In the genomic region with DNA sequence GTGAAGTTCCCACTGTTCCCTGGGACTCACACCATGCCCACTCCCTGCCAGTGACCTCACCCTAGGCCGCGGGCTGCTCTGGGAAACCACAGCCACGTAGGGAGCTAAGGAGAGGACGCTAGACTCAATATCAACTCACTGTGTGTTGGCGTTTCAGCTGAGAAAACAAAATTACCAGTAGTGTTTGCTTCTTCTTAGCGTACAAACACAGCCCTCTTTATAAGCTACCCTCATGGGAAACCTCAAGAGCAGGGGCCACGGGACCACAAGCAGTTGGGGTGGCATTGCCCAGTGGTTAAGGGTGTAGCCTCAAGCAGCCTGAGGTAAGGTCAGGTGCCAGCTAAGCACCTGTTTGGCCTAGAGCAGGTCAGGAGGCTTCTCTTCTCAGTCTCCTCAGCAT, we compare ENCODE assay signal across 22 mouse cellular contexts.
A peak's percentile ranks its signal among the peaks of the same experiment; 100 is the strongest.
DNase-seq lines count a peak whose midpoint lies in the region; ATAC-seq and TF ChIP-seq lines count a peak whose summit lies in the region.
"Had no signal": no experiment of that assay in that cellular context is flagged by ENCODE, and none has a peak within 500 bp of the region (broad histone marks: within the 10 kb centered on the region; RNA-seq: fewer than 3 reads in every experiment).

No protein-coding gene starts in this region.

- H3K4me2 ChIP-seq in lung, postnatal 0 days (replicated peaks; ENCODE audit: low read depth, low read length): no peak overlapping the region

- no peaks in the 10 kb centered on the region for H3K36me3 ChIP-seq in lung, postnatal 0 days (ENCODE audit: insufficient read depth, low read length)
- H3K36me3 ChIP-seq: G1E had no signal

- H3K27me3 ChIP-seq in lung, postnatal 0 days (replicated peaks; ENCODE audit: insufficient read depth, low read length): no peaks in the 10 kb centered on the region
- H3K27me3 ChIP-seq: CH12.LX, Patski had no signal

- no peak overlapping the region for H3K4me3 ChIP-seq in lung, postnatal 0 days (ENCODE audit: low read depth, low read length)

- no peak overlapping the region for H3K9ac ChIP-seq in lung, postnatal 0 days (replicated peaks; ENCODE audit: low read depth)

- no peak for TF ChIP-seq EP300 in lung, postnatal 0 days (IDR thresholded peaks at IDR 0.05)

- TF ChIP-seq CTCF in lung, postnatal 0 days (IDR thresholded peaks at IDR 0.05): no peak

- no peaks in the 10 kb centered on the region for H3K9me3 ChIP-seq in lung, postnatal 0 days (ENCODE audit: low read length)
- H3K9me3 ChIP-seq: G1E had no signal

- no peak for ATAC-seq in lung, postnatal 0 days
- ATAC-seq: activated CD4-positive, CD25-positive, alpha-beta regulatory T cell, adult 4 months; CD4-positive, CD25-positive, alpha-beta regulatory T cell, adult 4 months; Patski had no signal

- no peak overlapping the region for H3K27ac ChIP-seq in lung, postnatal 0 days (ENCODE audit: low read length)

- 57% methylated on average over 7 of the region's 7 CpGs for WGBS in lung, postnatal 0 days

- no peaks in the 10 kb centered on the region for H3K4me1 ChIP-seq in lung, postnatal 0 days (ENCODE audit: insufficient read depth, low read depth, low read length)

- peak; percentile 55 to 57 for DNase-seq in lung, adult 18-20 months
- DNase-seq in lung, postnatal 4 days: no peak
- peak; percentile 21 for DNase-seq in lung, postnatal 25 days (ENCODE audit: low spot score)
- no peak for DNase-seq in lung, postnatal 0 days (ENCODE audit: low spot score)
- DNase-seq in lung, postnatal 36 days: peak; percentile 35
- DNase-seq in lung, postnatal 14 days: no peak
- peak; percentile 23 for DNase-seq in testis, postnatal 10 days (ENCODE audit: low spot score)
- no peak for DNase-seq in testis, postnatal 14 days (ENCODE audit: low spot score)
- DNase-seq: adrenal gland, adult 2 months; adrenal gland, adult 8-10 months; adrenal gland, postnatal 10 days; adrenal gland, postnatal 14 days; adrenal gland, postnatal 25 days; adrenal gland, postnatal 36 days; B cell, adult 2 months; cerebellum, adult 11 months; cerebellum, adult 11-12 months had no signal

Comparison
In these comparisons a context has a peak if more than half of its experiments do, and no peak if none do; other contexts are left out.
1. DNase-seq: peak in lung, adult 18-20 months (2 of 2), lung, postnatal 25 days (single experiment), lung, postnatal 36 days (single experiment) and testis, postnatal 10 days (single experiment); none in lung, postnatal 4 days (0 of 2), lung, postnatal 0 days (single experiment), lung, postnatal 14 days (single experiment) and testis, postnatal 14 days (single experiment).